Mouse (Mus musculus): Measurements from ENCODE around the gene Cym. TPM values are rescaled to one million over a fixed set of nuclear protein-coding genes. Genes with fewer than 3 reads are reported as not detected.

Cym gene
- total RNA-seq, 4 experiments from 2014 or later: not detected

- no peak for DNase-seq (ENCODE audit: low spot score)
Measured at GRCm38 (mm10) chr3:107171964-107172363, 49.6 kb downstream of the Cym start.

GRCm38 (mm10) chr3:107169552-107169951 is 52.0 kb downstream of the Cym start:
- no peak for DNase-seq (ENCODE audit: low spot score)

GRCm38 (mm10) chr3:107162741-107163140 is 58.8 kb downstream of the Cym start:
- DNase-seq (ENCODE audit: low spot score): no peak

Other genes with a start within 250 kb of the Cym start
- under 1 TPM; 0.27 to 0.69 (median 0.34) TPM for gene Kcna3, start 185.6 kb downstream of the Cym start, total RNA-seq (2022)
- 1 to 10 TPM; 1.2 to 1.7 (median 1.3) TPM for gene Kcna2, start 120.6 kb downstream of the Cym start, total RNA-seq (2022)
- not detected for gene Kcna10, start 38.7 kb downstream of the Cym start, total RNA-seq (2022)
- not detected for gene A630076J17Rik, start 8.9 kb upstream of the Cym start, total RNA-seq (2022)
- gene Prok1, start 18.0 kb upstream of the Cym start, total RNA-seq (2022): not detected
- gene Lamtor5, start 57.1 kb upstream of the Cym start, total RNA-seq (2022): 10 to 100 TPM; 64.5 to 71.1 (median 67.1) TPM
- under 1 TPM; 0.19 to 0.81 (median 0.44) TPM for gene Slc16a4, start 69.5 kb upstream of the Cym start, total RNA-seq (2022)
- gene Rbm15, start 111.9 kb upstream of the Cym start, total RNA-seq (2022): 10 to 100 TPM; 21.6 to 23.9 (median 22.4) TPM
- under 1 TPM; 0.12 to 0.40 (median 0.31) TPM for gene Kcnc4, start 237.8 kb upstream of the Cym start, total RNA-seq (2022)